Mouse (Mus musculus): Measurements from ENCODE around the gene Gadd45gip1. TPM values are rescaled to one million over a fixed set of nuclear protein-coding genes. Genes with fewer than 3 reads are reported as not detected.
A peak's percentile ranks its signal among the peaks of the same experiment; 100 is the strongest.

Gadd45gip1 gene
- polyA plus RNA-seq, 1 experiment from 2014 or later = 45.8 TPM

DNA sequence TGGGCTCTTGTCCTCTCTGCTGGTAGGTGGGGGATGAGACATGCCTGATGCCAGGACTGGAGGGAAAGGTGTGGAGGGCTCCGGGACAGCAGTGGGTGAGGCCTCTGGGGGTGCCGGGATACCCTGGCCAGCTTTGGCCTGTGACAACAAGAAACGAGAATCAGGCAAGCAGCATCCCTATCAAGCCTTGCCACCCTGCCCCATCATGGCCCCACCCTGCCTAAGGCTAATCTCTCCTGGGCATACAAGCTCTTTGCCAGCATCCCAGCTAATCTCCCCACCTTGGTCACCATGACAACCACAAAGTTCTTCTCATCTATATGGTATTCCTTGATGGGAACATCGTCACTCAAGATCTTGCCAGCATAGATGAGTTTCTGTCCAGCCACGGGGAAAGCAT is 7.2 kb downstream of the Gadd45gip1 start:
- H3K27ac ChIP-seq = peak overlapping the region; percentile 17; the same call in 1 of the 2 replicates
- peaks cover 56% of the 10 kb centered on the region for H3K4me1 ChIP-seq (replicated peaks)
- H3K36me3 ChIP-seq = peaks cover 82% of the 10 kb centered on the region
- H3K4me3 ChIP-seq = peak overlapping the region; percentile 23; the same call in 1 of the 2 replicates
- H3K9me3 ChIP-seq = no peaks in the 10 kb centered on the region
- WGBS = 92% methylated on average over 5 of the region's 5 CpGs
- DNase-seq (ENCODE audit: low spot score) = no peak
- no peaks in the 10 kb centered on the region for H3K27me3 ChIP-seq (ENCODE audit: insufficient read depth, poor library complexity, severe bottlenecking)

DNA sequence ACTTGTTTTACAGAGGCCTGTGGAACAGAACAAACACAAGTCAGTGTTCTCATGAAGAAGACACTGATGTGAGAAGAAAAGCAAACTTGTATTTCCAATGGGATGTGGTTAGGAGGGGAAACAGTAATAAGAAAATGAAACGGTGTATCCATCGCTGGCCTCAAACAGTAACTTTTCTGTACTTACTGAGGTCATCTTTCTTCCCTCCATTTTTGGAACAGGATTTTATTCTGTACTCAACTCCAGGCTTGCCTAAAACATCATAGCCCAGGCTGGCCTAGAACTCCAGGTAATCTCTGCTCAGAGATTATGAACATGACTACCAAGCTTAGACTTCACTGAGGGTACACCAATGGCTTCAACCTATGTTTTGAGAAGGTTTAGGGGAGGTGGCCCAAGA is 8.1 kb downstream of the Gadd45gip1 start:
- no peaks in the 10 kb centered on the region for H3K27me3 ChIP-seq (ENCODE audit: insufficient read depth, poor library complexity, severe bottlenecking)
- DNase-seq (ENCODE audit: low spot score) = no peak
- peaks cover 82% of the 10 kb centered on the region for H3K36me3 ChIP-seq
- H3K27ac ChIP-seq = no peak overlapping the region; the same call in 1 of the 2 replicates
- H3K9me3 ChIP-seq = no peaks in the 10 kb centered on the region
- WGBS = 96% methylated on average over 2 of the region's 2 CpGs
- peak overlapping the region; percentile 97 for H3K4me3 ChIP-seq
- H3K4me1 ChIP-seq (replicated peaks) = peaks cover 56% of the 10 kb centered on the region

DNA sequence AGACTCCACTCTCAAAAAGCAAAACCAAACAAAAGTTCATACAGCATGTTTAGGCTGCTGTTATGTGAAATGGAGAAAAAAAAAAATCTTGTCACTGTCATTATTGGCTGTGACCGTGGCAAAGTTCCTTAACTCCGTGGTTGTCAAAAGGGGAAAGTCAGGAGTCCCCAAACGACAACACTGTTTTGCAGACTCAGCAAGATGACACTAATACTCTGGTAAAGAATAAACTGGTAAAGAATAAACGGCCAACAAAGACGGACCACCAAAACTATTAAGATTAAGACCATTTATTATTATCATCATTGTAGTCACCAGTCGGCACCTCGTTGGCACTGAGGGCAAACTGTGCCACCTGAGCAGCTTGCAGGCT is 8.5 kb downstream of the Gadd45gip1 start:
- H3K4me1 ChIP-seq (replicated peaks) = peaks cover 56% of the 10 kb centered on the region
- no peaks in the 10 kb centered on the region for H3K27me3 ChIP-seq (ENCODE audit: insufficient read depth, poor library complexity, severe bottlenecking)
- peak overlapping the region; percentile 97 for H3K4me3 ChIP-seq
- no peaks in the 10 kb centered on the region for H3K9me3 ChIP-seq
- H3K27ac ChIP-seq = peak overlapping the region; percentile 97
- WGBS = 6% methylated on average over 7 of the region's 7 CpGs
- peaks cover 82% of the 10 kb centered on the region for H3K36me3 ChIP-seq
- no peak for DNase-seq (ENCODE audit: low spot score)

DNA sequence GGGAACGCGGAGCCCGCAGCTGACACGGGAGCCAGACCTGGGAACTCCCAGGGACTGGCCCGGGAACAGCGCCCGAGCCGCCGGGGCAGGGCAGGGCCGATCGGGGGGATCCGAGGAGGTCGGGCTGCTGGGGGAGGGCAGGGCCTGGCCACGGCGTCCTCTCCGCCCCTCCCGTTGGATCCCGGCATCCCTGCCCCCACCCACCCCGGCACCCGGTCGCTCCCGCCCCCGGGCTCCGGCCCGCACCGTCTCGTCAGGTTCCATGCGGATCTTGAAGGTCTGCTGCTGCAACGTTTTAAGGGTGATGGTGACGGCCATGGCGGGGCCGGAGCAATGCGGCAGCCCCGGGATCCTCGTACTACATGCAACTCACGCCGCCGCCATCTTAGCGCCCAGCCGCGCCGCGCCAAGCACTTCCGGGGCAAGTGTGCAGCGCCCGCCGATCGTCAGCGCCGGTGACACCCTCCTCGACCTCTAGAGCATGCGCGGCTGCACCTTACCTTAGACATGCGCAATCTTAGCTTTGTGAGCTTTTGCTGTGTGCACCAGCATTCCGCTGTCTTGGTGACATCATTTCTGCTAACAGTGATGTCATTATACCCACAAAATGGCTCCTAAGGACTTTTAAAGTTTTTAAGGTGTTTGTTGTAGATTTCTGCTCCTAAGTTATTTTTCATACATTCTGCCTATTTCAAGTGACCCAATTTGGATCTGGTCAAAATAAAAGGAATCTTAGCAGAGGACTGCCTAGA is 9.1 kb downstream of the Gadd45gip1 start, which contains the start of gene Rad23a:
Rad23a (minus strand) TSS at position 418 of the 752 bp plus-strand sequence.
- Histone ChIP-seq H3K27me3 (ENCODE audit: insufficient read depth, poor library complexity, severe bottlenecking) (no peaks in the 10 kb centered on the region), H3K27ac (peak within 1 kb of the TSS; percentile 97), H3K4me1 (replicated peaks) (peaks cover 59% of the 10 kb centered on the region), H3K9me3 (no peaks in the 10 kb centered on the region), H3K36me3 (peaks cover 83% of the 10 kb centered on the region), H3K4me3 (peak within 1 kb of the TSS; percentile 97)
- WGBS = under 1% methylated on average over 55 of the region's 55 CpGs
- peak; percentile 94 for DNase-seq (ENCODE audit: low spot score)

DNA sequence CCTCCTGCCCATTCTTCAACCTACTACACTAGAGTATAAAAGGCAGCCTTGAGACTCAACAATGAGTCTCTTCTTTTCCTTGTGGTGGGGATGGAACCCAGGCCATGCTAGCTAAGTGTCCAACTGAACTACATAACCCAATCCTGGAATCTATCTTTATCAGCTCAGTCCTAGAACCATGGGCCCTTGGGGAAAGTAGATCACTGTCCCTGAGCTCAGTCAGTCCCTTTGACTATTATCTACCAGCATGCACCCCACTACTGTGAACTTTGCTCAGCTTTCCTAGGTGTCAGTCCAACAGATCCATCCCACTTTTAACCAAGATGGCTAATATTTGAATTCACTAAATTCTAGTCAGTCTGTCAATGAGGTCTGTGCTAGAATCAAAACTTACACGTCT is 10.2 kb downstream of the Gadd45gip1 start:
- H3K9me3 ChIP-seq = no peaks in the 10 kb centered on the region
- 76% methylated on average over 1 of the region's 1 CpGs for WGBS
- H3K4me3 ChIP-seq = peak overlapping the region; percentile 11; the same call in 1 of the 2 replicates
- no peak for DNase-seq (ENCODE audit: low spot score)
- H3K36me3 ChIP-seq = peaks cover 81% of the 10 kb centered on the region
- H3K4me1 ChIP-seq (replicated peaks) = peaks cover 55% of the 10 kb centered on the region
- no peaks in the 10 kb centered on the region for H3K27me3 ChIP-seq (ENCODE audit: insufficient read depth, poor library complexity, severe bottlenecking)
- H3K27ac ChIP-seq = no peak overlapping the region

DNA sequence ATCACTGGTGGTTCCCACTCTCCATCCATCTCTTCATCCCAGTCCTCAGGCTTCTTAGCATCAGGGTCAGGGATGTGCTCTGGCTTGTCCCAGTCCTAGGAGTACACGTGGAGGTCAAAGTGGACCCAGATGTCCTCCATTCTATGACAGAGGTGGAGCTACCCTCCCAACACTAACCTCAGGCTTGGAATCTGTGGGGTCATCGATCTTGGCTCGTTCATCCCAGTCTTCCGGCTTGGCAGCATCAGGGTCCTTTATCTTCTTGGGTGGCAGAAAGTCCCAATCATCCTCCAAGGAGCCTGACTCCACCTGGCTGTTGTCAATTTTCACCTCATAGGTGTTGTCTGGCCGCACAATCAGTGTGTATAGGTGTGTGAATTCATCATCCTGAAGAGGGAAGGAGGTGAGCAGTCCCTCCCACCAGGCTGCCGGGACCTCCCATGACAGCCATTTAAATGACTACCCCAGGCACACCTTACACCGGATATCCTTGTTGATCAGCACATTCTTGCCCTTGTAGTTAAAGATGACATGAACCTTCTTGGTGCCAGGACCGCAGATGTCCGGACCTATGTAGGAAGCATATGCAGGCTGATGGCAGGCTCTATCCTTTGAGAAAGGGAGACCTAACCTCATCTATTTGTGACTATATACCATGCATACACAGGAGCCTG is 13.2 kb downstream of the Gadd45gip1 start:
- no peaks in the 10 kb centered on the region for H3K27me3 ChIP-seq (ENCODE audit: insufficient read depth, poor library complexity, severe bottlenecking)
- H3K4me3 ChIP-seq = peak overlapping the region; percentile 99
- H3K9me3 ChIP-seq = no peaks in the 10 kb centered on the region
- H3K27ac ChIP-seq = 0 out of 2 replicates have a peak overlapping the region, but pooled peaks have one; percentile 23
- no peak for DNase-seq (ENCODE audit: low spot score)
- H3K36me3 ChIP-seq = peaks cover 53% of the 10 kb centered on the region
- 91% methylated on average over 9 of the region's 9 CpGs for WGBS
- peaks cover 40% of the 10 kb centered on the region for H3K4me1 ChIP-seq (replicated peaks)

DNA sequence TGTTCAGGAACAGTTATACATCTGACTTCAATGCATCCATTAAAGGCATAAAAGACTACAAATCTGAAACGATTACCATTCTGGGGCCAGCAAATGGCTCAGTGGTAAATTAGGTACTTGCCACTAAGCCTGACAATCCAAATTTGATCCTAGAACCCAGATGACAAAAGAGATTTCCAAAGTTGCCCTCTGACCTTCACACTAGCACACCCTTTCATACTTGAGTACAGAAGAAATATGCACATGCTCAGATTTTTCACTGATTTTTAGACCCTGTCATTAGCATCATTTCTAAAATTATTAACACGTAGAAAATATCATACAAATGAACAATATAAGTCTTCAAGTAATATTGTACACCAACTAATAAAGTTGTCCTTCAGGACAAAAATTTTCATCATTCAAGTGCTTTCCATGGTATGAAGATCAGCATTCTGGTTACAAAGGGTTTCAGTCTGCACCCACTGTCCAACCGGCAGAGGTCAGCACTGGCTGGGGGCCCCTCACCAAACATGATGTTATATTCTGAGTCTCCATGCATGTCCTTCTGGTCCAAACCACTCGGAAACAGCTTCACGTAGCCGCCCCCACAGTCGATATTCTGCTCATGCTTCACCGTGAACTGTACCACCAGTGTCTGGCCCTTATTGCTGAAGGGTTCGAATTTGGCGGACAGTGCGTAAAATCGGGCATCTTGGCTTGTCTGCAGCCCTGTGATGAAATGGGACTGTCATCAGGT is 14.2 kb downstream of the Gadd45gip1 start:
- Histone ChIP-seq H3K9me3 (no peaks in the 10 kb centered on the region), H3K4me1 (replicated peaks) (peaks cover 37% of the 10 kb centered on the region), H3K27ac (peak overlapping the region; percentile 97), H3K36me3 (peaks cover 53% of the 10 kb centered on the region), H3K4me3 (peak overlapping the region; percentile 99), H3K27me3 (ENCODE audit: insufficient read depth, poor library complexity, severe bottlenecking) (no peaks in the 10 kb centered on the region)
- peak; percentile 59 for DNase-seq (ENCODE audit: low spot score)
- 22% methylated on average over 12 of the region's 12 CpGs for WGBS

DNA sequence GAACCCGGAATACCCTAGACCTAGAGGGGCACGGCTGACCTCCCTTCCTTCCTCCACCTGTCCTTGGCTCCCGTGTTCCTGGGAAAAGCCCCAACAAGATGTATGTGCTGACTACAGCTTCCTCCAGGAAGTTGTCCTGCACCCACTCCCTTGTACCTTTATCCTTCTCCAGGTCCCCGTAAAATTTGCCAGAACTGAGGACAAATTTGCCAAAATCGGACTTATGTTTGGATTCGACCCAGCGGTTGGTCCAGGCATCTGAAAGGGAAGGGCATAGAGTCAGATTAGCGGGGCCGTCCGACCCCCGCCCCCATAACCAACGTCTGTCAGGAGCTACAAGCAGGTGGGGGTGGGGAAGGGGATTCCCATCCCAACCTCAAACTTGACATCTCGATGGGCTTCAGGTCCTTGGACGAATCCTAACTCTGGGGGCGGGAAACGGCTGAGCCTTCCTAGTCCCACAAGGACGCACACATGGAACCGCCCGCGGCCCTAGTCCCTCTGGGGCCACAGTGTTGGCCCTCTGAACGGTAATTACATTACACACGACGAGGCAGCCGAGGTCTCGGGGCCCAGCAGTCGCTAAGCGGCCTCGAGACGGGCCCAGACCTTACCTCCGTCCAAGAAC is 14.9 kb downstream of the Gadd45gip1 start:
- H3K4me1 ChIP-seq (replicated peaks) = peaks cover 37% of the 10 kb centered on the region
- peaks cover 51% of the 10 kb centered on the region for H3K36me3 ChIP-seq
- H3K9me3 ChIP-seq = no peaks in the 10 kb centered on the region
- H3K27me3 ChIP-seq (ENCODE audit: insufficient read depth, poor library complexity, severe bottlenecking) = no peaks in the 10 kb centered on the region
- peak overlapping the region; percentile 99 for H3K4me3 ChIP-seq
- WGBS = 1% methylated on average over 30 of the region's 30 CpGs
- H3K27ac ChIP-seq = peak overlapping the region; percentile 97
- DNase-seq (ENCODE audit: low spot score) = no peak

DNA sequence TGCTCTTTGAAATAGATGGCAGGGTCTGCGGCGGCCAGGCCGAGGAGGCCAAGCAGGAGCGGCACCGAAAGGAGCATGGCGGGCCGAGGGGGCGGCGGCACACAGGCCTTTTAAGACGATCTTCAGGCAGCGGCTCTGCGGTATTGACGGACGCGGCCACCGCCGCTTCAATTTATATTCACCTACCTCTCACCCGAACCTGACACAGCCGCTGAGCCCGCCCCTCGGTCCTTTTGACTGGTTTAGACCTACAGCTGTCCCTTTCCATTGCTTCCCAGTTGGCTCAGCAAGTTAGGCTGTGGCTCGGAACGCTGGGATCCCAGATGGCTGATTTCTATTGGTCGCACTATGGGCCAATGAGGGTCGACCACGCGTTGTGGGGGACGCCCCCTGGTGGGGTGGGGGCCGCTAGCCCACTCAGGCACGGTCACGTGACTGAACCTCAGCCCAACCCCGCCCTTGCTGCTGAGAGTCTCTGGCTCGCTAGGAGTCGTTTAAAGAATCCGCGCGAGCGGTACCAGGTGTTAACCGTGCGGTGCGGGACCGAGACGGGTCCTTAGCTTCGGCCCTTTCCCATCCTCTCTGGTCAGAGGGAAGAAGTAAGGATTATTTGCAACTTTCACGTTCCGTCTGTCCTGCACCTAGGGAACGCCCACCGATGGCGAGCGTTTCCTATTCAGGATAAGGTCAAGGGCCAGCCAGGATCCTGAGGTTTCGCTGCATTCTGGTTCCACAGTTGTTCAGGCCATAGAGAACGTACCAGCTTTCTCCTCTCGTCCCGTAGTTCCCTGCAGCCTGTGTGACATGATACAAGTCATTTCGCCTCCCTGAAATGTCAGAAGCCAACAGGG is 15.6 kb downstream of the Gadd45gip1 start, which contains the start of gene Calr:
Calr (minus strand) TSS at position 213 of the 851 bp plus-strand sequence.
- peak within 1 kb of the TSS; percentile 97 for H3K27ac ChIP-seq
- DNase-seq (ENCODE audit: low spot score) = peak; percentile 100
- no peaks in the 10 kb centered on the region for H3K9me3 ChIP-seq
- peaks cover 43% of the 10 kb centered on the region for H3K36me3 ChIP-seq
- peaks cover 37% of the 10 kb centered on the region for H3K4me1 ChIP-seq (replicated peaks)
- H3K4me3 ChIP-seq = peak within 1 kb of the TSS; percentile 99
- H3K27me3 ChIP-seq (ENCODE audit: insufficient read depth, poor library complexity, severe bottlenecking) = no peaks in the 10 kb centered on the region
- under 1% methylated on average over 55 of the region's 55 CpGs for WGBS

DNA sequence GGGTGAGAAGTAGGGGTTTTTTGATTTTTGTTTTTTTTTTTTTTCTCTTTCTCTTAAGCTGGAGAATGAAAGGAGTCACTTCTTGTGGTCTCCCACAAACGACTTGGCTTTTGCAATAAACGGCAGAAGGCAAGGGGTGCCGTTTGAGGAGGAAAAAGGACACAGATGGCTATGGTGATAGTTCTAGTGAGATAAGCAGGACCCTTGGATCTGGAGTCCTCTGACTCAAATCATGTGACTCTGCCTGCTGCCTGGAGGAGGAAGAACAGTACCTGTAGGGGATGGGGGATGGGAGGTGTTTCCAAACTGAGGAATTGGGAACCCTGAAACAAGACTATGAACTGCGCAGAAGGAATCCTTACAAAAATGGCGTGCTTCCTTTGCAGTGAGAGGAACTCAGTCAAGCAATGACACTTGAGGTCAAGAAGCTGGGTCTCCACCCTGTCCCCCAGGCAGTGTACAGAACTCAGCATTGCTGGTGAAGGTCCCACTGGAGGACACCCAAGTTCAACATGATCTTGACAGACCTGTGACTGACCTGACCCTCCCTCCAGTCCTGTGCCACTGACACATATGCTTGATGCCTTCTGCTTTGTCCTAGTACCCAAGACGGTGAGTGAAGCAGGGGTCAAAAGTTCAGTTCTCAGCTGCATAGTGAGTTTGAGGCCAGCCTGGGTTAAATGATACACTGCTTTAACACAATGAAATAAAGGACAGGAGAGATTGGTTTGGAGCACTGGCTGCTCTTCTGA is 16.5 kb downstream of the Gadd45gip1 start:
- H3K9me3 ChIP-seq = no peaks in the 10 kb centered on the region
- 58% methylated on average over 6 of the region's 6 CpGs for WGBS
- peak overlapping the region; percentile 97 for H3K27ac ChIP-seq
- DNase-seq (ENCODE audit: low spot score) = no peak
- H3K4me1 ChIP-seq (replicated peaks) = peaks cover 37% of the 10 kb centered on the region
- H3K36me3 ChIP-seq = peaks cover 34% of the 10 kb centered on the region
- H3K4me3 ChIP-seq = peak overlapping the region; percentile 99
- H3K27me3 ChIP-seq (ENCODE audit: insufficient read depth, poor library complexity, severe bottlenecking) = no peaks in the 10 kb centered on the region

DNA sequence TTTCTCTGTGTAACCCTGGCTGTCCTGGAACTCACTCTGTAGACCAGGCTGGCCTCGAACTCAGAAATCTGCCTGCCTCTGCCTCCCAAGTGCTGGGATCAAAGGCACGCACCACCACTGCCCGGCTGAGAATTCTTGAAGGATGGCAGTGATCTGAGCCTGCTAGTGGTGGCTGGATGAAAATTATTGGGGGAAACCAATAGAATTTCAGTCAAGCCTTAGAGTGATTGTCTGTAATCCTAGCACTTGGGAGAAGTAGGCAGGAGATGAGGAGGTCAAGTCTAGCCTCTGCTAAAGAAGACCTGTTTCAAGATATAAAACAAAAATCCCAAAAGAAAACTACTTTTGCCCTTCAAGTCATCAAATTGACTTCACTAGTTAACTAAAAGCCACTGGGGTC is 25.1 kb downstream of the Gadd45gip1 start:
- peak overlapping the region; percentile 97 for H3K4me3 ChIP-seq
- H3K27ac ChIP-seq = peak overlapping the region; percentile 92; the same call in 1 of the 2 replicates
- WGBS = 97% methylated on average over 3 of the region's 3 CpGs
- H3K9me3 ChIP-seq = no peaks in the 10 kb centered on the region
- no peak for DNase-seq (ENCODE audit: low spot score)
- peaks cover 25% of the 10 kb centered on the region for H3K36me3 ChIP-seq
- H3K4me1 ChIP-seq (replicated peaks) = peaks cover 14% of the 10 kb centered on the region
- H3K27me3 ChIP-seq (ENCODE audit: insufficient read depth, poor library complexity, severe bottlenecking) = 0 out of 2 replicates have a peak, but pooled peaks cover 5% of the 10 kb centered on the region

Measured in hindbrain, embryonic 10.5 days (tissue).